Comparison of ENCODE assay signal across 8 mouse cellular contexts in the genomic region with DNA sequence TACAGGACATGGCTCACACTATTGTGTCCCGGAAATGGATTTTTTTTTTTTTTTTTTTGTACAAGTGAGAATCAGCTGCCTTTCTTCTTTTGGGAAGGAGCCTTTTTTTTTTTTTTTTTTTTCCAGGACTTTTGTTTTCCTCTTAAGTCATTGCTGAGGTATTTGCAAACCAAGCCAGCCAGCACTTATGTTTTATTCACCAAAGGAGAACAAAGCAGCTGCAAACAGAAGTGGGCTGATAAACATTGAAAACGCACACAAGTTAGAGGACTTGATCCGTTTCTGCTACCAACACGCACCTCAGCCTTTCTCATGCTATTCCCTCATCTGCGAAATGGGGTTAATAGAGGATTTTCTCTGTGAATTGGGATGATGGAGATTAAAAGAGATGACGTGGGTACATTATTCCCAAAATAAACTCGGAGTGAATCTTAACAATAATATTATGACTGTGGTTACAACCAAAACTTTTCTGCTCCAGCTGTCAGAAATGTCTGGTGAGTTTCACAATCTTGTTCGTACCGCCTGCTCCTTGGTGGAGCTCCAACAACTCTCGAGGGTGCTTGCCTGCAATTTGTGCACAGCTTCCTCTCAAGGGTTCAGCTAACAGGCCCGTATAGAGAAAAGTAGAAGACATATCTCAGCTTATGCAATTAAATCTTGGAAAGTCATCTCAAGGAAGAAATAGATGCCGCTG. TPM values are rescaled to one million over a fixed set of nuclear protein-coding genes. Genes with fewer than 3 reads are reported as not detected.
DNase-seq lines count a peak whose midpoint lies in the region; ATAC-seq and TF ChIP-seq lines count a peak whose summit lies in the region.

No protein-coding gene starts in this region.

- H3K27ac ChIP-seq in embryonic facial prominence, embryonic 11.5 days (replicated peaks; ENCODE audit: low read depth, low read length) = peak overlapping the region; percentile 94
- H3K27ac ChIP-seq in heart, embryonic 12.5 days (ENCODE audit: poor library complexity, severe bottlenecking) = peak overlapping the region; percentile 87
- peak overlapping the region; percentile 96 for H3K27ac ChIP-seq in kidney, embryonic 14.5 days (ENCODE audit: low read depth, low read length)
- H3K27ac ChIP-seq in small intestine, adult 2 months (ENCODE audit: insufficient read depth, low read depth, low read length) = peak overlapping the region; percentile 80

- no peaks in the 10 kb centered on the region for H3K36me3 ChIP-seq in embryonic facial prominence, embryonic 11.5 days (replicated peaks; ENCODE audit: control insufficient read depth, insufficient read depth, low read depth, low read length)
- no peaks in the 10 kb centered on the region for H3K36me3 ChIP-seq in heart, embryonic 12.5 days
- no peaks in the 10 kb centered on the region for H3K36me3 ChIP-seq in kidney, embryonic 14.5 days (ENCODE audit: control insufficient read depth, insufficient read depth, low read length)
- H3K36me3 ChIP-seq in small intestine, adult 2 months (ENCODE audit: control insufficient read depth, insufficient read depth, low read length) = no peaks in the 10 kb centered on the region

- H3K4me2 ChIP-seq in embryonic facial prominence, embryonic 11.5 days (ENCODE audit: low read depth, low read length) = peak overlapping the region; percentile 95
- H3K4me2 ChIP-seq in heart, embryonic 12.5 days = peak overlapping the region; percentile 98
- peak overlapping the region; percentile 98 for H3K4me2 ChIP-seq in kidney, embryonic 14.5 days (replicated peaks; ENCODE audit: low read depth, low read length)

- WGBS in embryonic facial prominence, embryonic 11.5 days = 16% methylated on average over 12 of the region's 12 CpGs
- WGBS in heart, embryonic 12.5 days = 14% methylated on average over 12 of the region's 12 CpGs
- WGBS in kidney, embryonic 14.5 days = 14% methylated on average over 12 of the region's 12 CpGs
- WGBS in small intestine, adult 2 months = 25% methylated on average over 12 of the region's 12 CpGs

- H3K27me3 ChIP-seq in embryonic facial prominence, embryonic 11.5 days (ENCODE audit: control insufficient read depth, insufficient read depth, low read length) = no peaks in the 10 kb centered on the region
- 0 out of 2 replicates have a peak, but pooled peaks cover 3% of the 10 kb centered on the region for H3K27me3 ChIP-seq in heart, embryonic 12.5 days (replicated peaks)
- no peaks in the 10 kb centered on the region for H3K27me3 ChIP-seq in kidney, embryonic 14.5 days (ENCODE audit: control insufficient read depth, insufficient read depth, low read length)
- H3K27me3 ChIP-seq in small intestine, adult 2 months (ENCODE audit: control insufficient read depth, insufficient read depth, low read length) = no peaks in the 10 kb centered on the region

- H3K9me3 ChIP-seq in embryonic facial prominence, embryonic 11.5 days (replicated peaks; ENCODE audit: control insufficient read depth, low read length) = no peaks in the 10 kb centered on the region
- H3K9me3 ChIP-seq in heart, embryonic 12.5 days (replicated peaks) = peaks cover 4% of the 10 kb centered on the region
- H3K9me3 ChIP-seq in kidney, embryonic 14.5 days (ENCODE audit: control insufficient read depth, low read length) = no peaks in the 10 kb centered on the region

- H3K4me1 ChIP-seq in embryonic facial prominence, embryonic 11.5 days (ENCODE audit: control insufficient read depth, insufficient read depth, low read length) = no peaks in the 10 kb centered on the region
- H3K4me1 ChIP-seq in heart, embryonic 12.5 days (replicated peaks) = peaks cover 12% of the 10 kb centered on the region
- H3K4me1 ChIP-seq in kidney, embryonic 14.5 days (ENCODE audit: control insufficient read depth, insufficient read depth, low read length) = no peaks in the 10 kb centered on the region
- H3K4me1 ChIP-seq in small intestine, adult 2 months (ENCODE audit: control insufficient read depth, insufficient read depth, insufficient read length, low read length) = no peaks in the 10 kb centered on the region

- no peak for TF ChIP-seq CTCF in small intestine, adult 2 months (IDR thresholded peaks at IDR 0.05; ENCODE audit: extremely low read depth, insufficient read length, insufficient replicate concordance, low read depth, low read length)

- peak; percentile 34 for DNase-seq in right cerebral cortex, adult 18-20 months
- DNase-seq in right cerebral cortex, postnatal 36 days (ENCODE audit: low spot score in 2 of 2) = no peak
- peak; percentile 47 for DNase-seq in embryonic facial prominence, embryonic 11.5 days (ENCODE audit: low spot score)
- DNase-seq in lung, postnatal 25 days (ENCODE audit: low spot score) = peak; percentile 85
- DNase-seq in spleen, postnatal 14 days (ENCODE audit: low spot score in 2 of 2) = no peak

- ATAC-seq in embryonic facial prominence, embryonic 11.5 days (replicated peaks; ENCODE audit: insufficient number of reproducible peaks, low FRiP score, low TSS enrichment, low read depth) = no peak
- no peak for ATAC-seq in heart, embryonic 12.5 days (ENCODE audit: insufficient number of reproducible peaks, low FRiP score)
- no peak for ATAC-seq in kidney, embryonic 14.5 days (ENCODE audit: low FRiP score, low TSS enrichment)

- H3K4me3 ChIP-seq in embryonic facial prominence, embryonic 11.5 days (ENCODE audit: low read depth, low read length) = peak overlapping the region; percentile 64
- H3K4me3 ChIP-seq in heart, embryonic 12.5 days = peak overlapping the region; percentile 82
- peak overlapping the region; percentile 91 for H3K4me3 ChIP-seq in kidney, embryonic 14.5 days (ENCODE audit: low read length)
- peak overlapping the region; percentile 80 for H3K4me3 ChIP-seq in small intestine, adult 2 months (ENCODE audit: low read depth, low read length)

- TF ChIP-seq POLR2A in small intestine, adult 2 months (IDR thresholded peaks at IDR 0.05; ENCODE audit: low read depth, low read length) = no peak

- peak overlapping the region; percentile 92 for H3K9ac ChIP-seq in embryonic facial prominence, embryonic 11.5 days (replicated peaks; ENCODE audit: low read length)
- H3K9ac ChIP-seq in heart, embryonic 12.5 days = peak overlapping the region; percentile 91; the same call in 1 of the 2 replicates
- peak overlapping the region; percentile 95 for H3K9ac ChIP-seq in kidney, embryonic 14.5 days (ENCODE audit: low read depth, low read length)

RNA-seq across cellular contexts. Expression of a gene that starts 1.3 kb away (rescaled TPM):
- polyA plus RNA-seq in embryonic facial prominence, embryonic 11.5 days (2014; fragmentation: Nextera tagmentation; extraction: Ambion mirVana) = 7.2 and 7.8 TPM in 2 replicates
- 5.1 and 6.5 TPM in 2 replicates for polyA plus RNA-seq in heart, embryonic 12.5 days (2016; fragmentation: Nextera tagmentation; extraction: Ambion mirVana)
- polyA plus RNA-seq in kidney, embryonic 14.5 days (2014; fragmentation: Nextera tagmentation; extraction: Ambion mirVana) = 8.0 and 10.5 TPM in 2 replicates
- polyA plus RNA-seq in small intestine, adult 2 months (2012; rRNA removed) = 3.8 and 9.0 TPM in 2 replicates

Comparison
In these comparisons a context has a peak if more than half of its experiments do, and no peak if none do; other contexts are left out.
1. DNase-seq: peak in right cerebral cortex, adult 18-20 months (single experiment), embryonic facial prominence, embryonic 11.5 days (single experiment) and lung, postnatal 25 days (single experiment); none in right cerebral cortex, postnatal 36 days (0 of 2) and spleen, postnatal 14 days (0 of 2).
2. Peak in every context shown above with its lines, with median percentiles within 50 percentile points of each other: H3K27ac ChIP-seq, H3K4me2 ChIP-seq, H3K4me3 ChIP-seq and H3K9ac ChIP-seq.